Mouse (Mus musculus) C2C12 (cell line): ENCODE measurements around the gene Tmem144.

ENCODE experiments used
- CEBPB ChIP-seq: IDR thresholded peaks from one replicate; pipeline ENCODE4 v1.6.1; 2011; ENCODE audit warnings: low read depth, mild to moderate bottlenecking, control low read depth, moderate library complexity
- CTCF ChIP-seq: IDR thresholded peaks from one replicate; pipeline ENCODE4 v1.5.1; 2011; ENCODE audit not compliant: control insufficient read depth, insufficient read depth, insufficient read length
- MAX ChIP-seq: IDR thresholded peaks from one replicate; pipeline ENCODE4 v1.6.1; 2011; ENCODE audit warnings: mild to moderate bottlenecking, control low read depth
- USF1 ChIP-seq: IDR thresholded peaks from one replicate; pipeline ENCODE4 v1.6.1; 2011; ENCODE audit warnings: low read depth, mild to moderate bottlenecking, control low read depth, moderate library complexity

DNA sequence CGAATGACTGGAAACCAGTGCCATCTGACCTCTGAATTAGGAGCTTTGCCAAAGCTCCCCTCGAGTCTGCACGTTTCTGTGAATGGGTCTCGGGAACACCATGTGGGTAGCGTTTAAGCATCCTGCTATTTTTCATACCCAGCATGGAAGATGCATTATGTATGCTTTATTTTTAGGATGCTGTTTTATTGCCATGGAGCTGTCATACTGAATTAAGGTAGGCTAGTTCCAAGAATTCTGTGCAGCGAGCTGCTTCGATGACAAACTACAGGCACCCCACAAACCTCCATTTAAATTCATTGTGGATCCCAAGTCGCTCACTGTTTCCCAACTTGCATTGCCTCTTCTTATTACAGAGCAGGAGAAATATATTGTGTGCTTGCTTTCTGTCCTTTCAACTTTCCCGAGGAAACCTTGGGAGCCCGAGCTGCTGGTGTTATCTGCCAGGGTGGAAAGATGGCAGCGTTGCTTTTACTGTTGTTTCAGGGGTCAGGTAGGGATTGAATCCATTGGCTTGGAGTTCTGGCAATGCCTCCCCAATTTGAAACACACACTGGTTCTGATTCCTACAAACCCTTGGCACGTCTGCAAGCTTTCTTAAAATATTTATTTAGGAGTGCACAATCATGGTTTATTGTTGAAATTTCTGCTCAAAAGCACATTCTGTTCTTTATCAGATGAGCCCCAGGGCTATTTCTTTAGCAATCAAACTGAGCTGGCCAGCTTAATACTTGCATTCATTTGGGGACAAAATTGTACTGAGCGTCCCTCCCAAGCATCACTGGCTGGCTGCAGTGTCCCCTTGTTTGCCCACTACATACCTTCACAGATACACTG lies 45.2 kb upstream of the Tmem144 start:
- TF ChIP-seq CTCF (no peak), USF1 (no peak), MAX (no peak), CEBPB (no peak)
